In the genomic region with DNA sequence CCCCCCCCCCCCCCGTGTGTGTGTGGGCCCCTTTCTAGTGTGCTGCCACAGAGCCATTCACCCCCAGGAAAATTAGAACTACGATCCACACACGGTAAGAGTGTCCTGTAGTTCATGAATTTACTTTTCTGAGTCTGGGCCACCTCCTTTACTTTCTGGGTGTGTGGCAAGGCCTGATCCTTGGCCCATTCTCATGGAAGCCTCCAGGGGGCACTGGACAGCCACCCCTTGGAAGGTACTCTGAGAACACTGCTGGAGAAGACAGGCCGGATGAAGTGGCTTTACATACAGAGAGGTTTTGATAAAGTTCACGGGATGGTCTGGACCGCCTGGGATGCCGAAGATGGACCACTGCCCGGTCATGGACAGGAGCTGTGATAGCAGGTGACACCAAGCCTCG, we compare ENCODE assay signal across 12 mouse cellular contexts.
DNase-seq lines count a peak whose midpoint lies in the region; ATAC-seq and TF ChIP-seq lines count a peak whose summit lies in the region.
"Had no signal": no experiment of that assay in that cellular context is flagged by ENCODE, and none has a peak within 500 bp of the region (broad histone marks: within the 10 kb centered on the region; RNA-seq: fewer than 3 reads in every experiment).

No protein-coding gene starts in this region.

- H3K36me3 ChIP-seq in CH12.LX (replicated peaks in 1 of 2; ENCODE audit: control insufficient read depth in 1 of 2, insufficient read depth in 1 of 2, low read length in 1 of 2) = no peaks in the 10 kb centered on the region

- peaks cover 0 to 20% of the 10 kb centered on the region in 2 experiments; a peak in 3 of 4 replicates for H3K4me1 ChIP-seq in CH12.LX (ENCODE audit: control insufficient read depth in 1 of 2, insufficient read depth in 2 of 2)
- H3K4me1 ChIP-seq: liver, embryonic 15.5 days; stomach, embryonic 15.5 days had no signal

- no peak for ATAC-seq in cerebellum, adult (ENCODE audit: insufficient number of reproducible peaks, low FRiP score, low TSS enrichment)
- ATAC-seq: forebrain, embryonic 14.5 days had no signal

- in situ Hi-C loops in CH12.LX (cut with MboI; ENCODE audit: low pct_ligation_motif_present, low pct_unique_long_range_greater_than_20kb, low sequenced_read_pairs) = no loop called here

- H3K79me2 ChIP-seq in CH12.LX (replicated peaks; ENCODE audit: control insufficient read depth, extremely low read depth, insufficient read depth, poor library complexity, severe bottlenecking) = no peaks in the 10 kb centered on the region

- no peak for TF ChIP-seq EP300 in CH12.LX (IDR thresholded peaks at IDR 0.05; ENCODE audit: low read length)

- no peak overlapping the region for H3K27ac ChIP-seq in layer of hippocampus, adult 2 months
- no peak overlapping the region for H3K27ac ChIP-seq in CH12.LX (ENCODE audit: insufficient read depth, low read depth)
- H3K27ac ChIP-seq: liver, embryonic 15.5 days; stomach, embryonic 15.5 days had no signal

- dilution Hi-C loops in CH12.LX (cut with MboI; ENCODE audit: extremely low pct_ligation_motif_present, extremely low pct_unique_long_range_greater_than_20kb, low sequenced_read_pairs) = no loop called here

- intact Hi-C loops in left cerebral cortex, postnatal 10 days (cut with DNase I) = no loop called here

- H3K4me2 ChIP-seq in CH12.LX (ENCODE audit: insufficient read depth, low read depth, poor library complexity, severe bottlenecking) = no peak overlapping the region
- H3K4me2 ChIP-seq: liver, embryonic 15.5 days; stomach, embryonic 15.5 days had no signal

- no peak overlapping the region for H3K4me3 ChIP-seq in layer of hippocampus, adult 2 months
- H3K4me3 ChIP-seq in CH12.LX (replicated peaks in 1 of 3; ENCODE audit: low read depth in 2 of 3, low read length in 2 of 3, poor library complexity in 1 of 3) = no peak overlapping the region
- H3K4me3 ChIP-seq: liver, embryonic 15.5 days; stomach, embryonic 15.5 days had no signal

- H3K9ac ChIP-seq in CH12.LX (ENCODE audit: insufficient read depth, low read depth) = no peak overlapping the region
- H3K9ac ChIP-seq: liver, embryonic 15.5 days; stomach, embryonic 15.5 days had no signal

- DNase-seq in cerebellum, postnatal 14 days = peak; percentile 9 to 23
- no peak for DNase-seq in layer of hippocampus, adult 2 months (ENCODE audit: low spot score in 2 of 2)
- DNase-seq in layer of hippocampus, postnatal 10 days (ENCODE audit: low spot score in 2 of 2) = no peak
- DNase-seq in CH12.LX (ENCODE audit: extremely low read depth) = no peak
- DNase-seq in embryo, embryonic 11 days = peak; percentile 25
- no peak for DNase-seq in left cerebral cortex, postnatal 10 days (ENCODE audit: extremely low spot score in 1 of 2, low spot score in 2 of 2)
- DNase-seq in gastrocnemius, adult 8-10 months (ENCODE audit: low spot score in 2 of 2) = no peak
- DNase-seq: adrenal gland, postnatal 25 days had no signal

- no peak for TF ChIP-seq POLR2A in CH12.LX (IDR thresholded peaks at IDR 0.05; ENCODE audit: low read depth, low read length)

- TF ChIP-seq CTCF in layer of hippocampus, adult 2 months (conservative IDR thresholded peaks at IDR 0.05) = peak; percentile 64
- peak in 1 of 2 experiments; percentile 35; a peak in 2 of 4 replicates for TF ChIP-seq CTCF in CH12.LX (conservative IDR thresholded peaks at IDR 0.05 in 1 of 2, IDR thresholded peaks at IDR 0.05 in 1 of 2; ENCODE audit: low read depth in 2 of 2, low read length in 2 of 2)

- TF ChIP-seq RAD21 in CH12.LX (IDR thresholded peaks at IDR 0.05; ENCODE audit: low read depth, low read length) = no peak; the same call in none of the 2 replicates

- no peaks in the 10 kb centered on the region for H3K9me3 ChIP-seq in CH12.LX (replicated peaks; ENCODE audit: low read length)
- H3K9me3 ChIP-seq: liver, embryonic 15.5 days; stomach, embryonic 15.5 days had no signal

- no peaks in the 10 kb centered on the region for H3K27me3 ChIP-seq in CH12.LX (replicated peaks)
- H3K27me3 ChIP-seq: liver, embryonic 15.5 days; stomach, embryonic 15.5 days had no signal

TF ChIP-seq in CH12.LX, 34 proteins besides CTCF, POLR2A, EP300 and RAD21:
- TF ChIP-seq MAX (IDR thresholded peaks at IDR 0.05; ENCODE audit: low read length) (no peak), E2F4 (IDR thresholded peaks at IDR 0.05; ENCODE audit: insufficient replicate concordance, low read depth, low read length) (no peak), SMC3 (IDR thresholded peaks at IDR 0.05; ENCODE audit: low read depth, low read length) (peak; percentile 6; the same call in 1 of the 2 replicates), NRF1 (IDR thresholded peaks at IDR 0.05; ENCODE audit: low read depth, low read length) (no peak)

Comparison
In these comparisons a context has a peak if more than half of its experiments do, and no peak if none do; other contexts are left out.
1. DNase-seq: peak in cerebellum, postnatal 14 days (2 of 2) and embryo, embryonic 11 days (single experiment); none in layer of hippocampus, adult 2 months (0 of 2), layer of hippocampus, postnatal 10 days (0 of 2), CH12.LX (single experiment), left cerebral cortex, postnatal 10 days (0 of 2) and gastrocnemius, adult 8-10 months (0 of 2).